Mouse (Mus musculus) activated CD4-positive, CD25-positive, alpha-beta regulatory T cell, adult 4 months (primary cell): ENCODE data around the gene Cldn16. TPM values are rescaled to one million over a fixed set of nuclear protein-coding genes. Genes with fewer than 3 reads are reported as not detected.
"Not testable (repeated sequence)": the region's sequence is repeated elsewhere in the genome, so short reads cannot be mapped to it uniquely, and the experiment has no call there.

ENCODE experiments used
- ATAC-seq: one replicate; pipeline ENCODE4 v1.8.0; 2017
- polyA plus RNA-seq, 2 experiments: library from polyadenylated mRNA; unstranded; fragments of 100-300 nt; shearing (Covaris generic); gene quantifications; one replicate each; pipeline ENCODE4 v1.2.1; 2017

Cldn16 gene
- not detected for polyA plus RNA-seq

- no peak for ATAC-seq
Observed at GRCm38 (mm10) chr16:26462835-26463234, at the start of gene Cldn16. Cldn16 (plus strand) TSS chr16:26463135.

- no peak for ATAC-seq
Observed at GRCm38 (mm10) chr16:26418616-26419015, 44.3 kb upstream of the Cldn16 start.

GRCm38 (mm10) chr16:26422078-26422477 lies 40.9 kb upstream of the Cldn16 start:
- ATAC-seq, result no peak

- no peak for ATAC-seq
Observed at GRCm38 (mm10) chr16:26430246-26430645, 32.7 kb upstream of the Cldn16 start.

- no peak for ATAC-seq
Observed at GRCm38 (mm10) chr16:26433486-26433885, 29.4 kb upstream of the Cldn16 start.

GRCm38 (mm10) chr16:26440031-26440430 lies 22.9 kb upstream of the Cldn16 start:
- ATAC-seq, result no peak

- ATAC-seq, result no peak
Observed at GRCm38 (mm10) chr16:26441156-26441555, 21.8 kb upstream of the Cldn16 start.

GRCm38 (mm10) chr16:26444843-26445242 lies 18.1 kb upstream of the Cldn16 start:
- no peak for ATAC-seq

- ATAC-seq, result no peak
Observed at GRCm38 (mm10) chr16:26447594-26447993, 15.3 kb upstream of the Cldn16 start.

GRCm38 (mm10) chr16:26454163-26454562 lies 8.8 kb upstream of the Cldn16 start:
- no peak for ATAC-seq

GRCm38 (mm10) chr16:26456182-26456581 lies 6.8 kb upstream of the Cldn16 start:
- no peak for ATAC-seq

- ATAC-seq, result no peak
Observed at GRCm38 (mm10) chr16:26466535-26466934, 3.6 kb downstream of the Cldn16 start.

GRCm38 (mm10) chr16:26471254-26471653 lies 8.3 kb downstream of the Cldn16 start:
- no peak for ATAC-seq

- ATAC-seq, result no peak
Observed at GRCm38 (mm10) chr16:26495721-26496120, 32.8 kb downstream of the Cldn16 start.

- ATAC-seq, result not testable (repeated sequence)
Observed at GRCm38 (mm10) chr16:26499705-26500104, 36.8 kb downstream of the Cldn16 start.

- ATAC-seq, result no peak
Observed at GRCm38 (mm10) chr16:26500738-26501137, 37.8 kb downstream of the Cldn16 start.

GRCm38 (mm10) chr16:26504961-26505360 lies 42.0 kb downstream of the Cldn16 start:
- no peak for ATAC-seq

- no peak for ATAC-seq
Observed at GRCm38 (mm10) chr16:26519596-26519995, 56.7 kb downstream of the Cldn16 start.

- ATAC-seq, result no peak
Observed at GRCm38 (mm10) chr16:26525832-26526231, 62.9 kb downstream of the Cldn16 start.

- no peak for ATAC-seq
Observed at GRCm38 (mm10) chr16:26526669-26527068, 63.7 kb downstream of the Cldn16 start, which contains the start of gene Tmem207. Tmem207 (minus strand) TSS chr16:26526769.

- ATAC-seq, result no peak
Observed at GRCm38 (mm10) chr16:26527931-26528666, 65.2 kb downstream of the Cldn16 start.

- ATAC-seq, result no peak
Observed at GRCm38 (mm10) chr16:26530451-26530850, 67.5 kb downstream of the Cldn16 start.

- ATAC-seq, result no peak
Observed at GRCm38 (mm10) chr16:26532287-26532686, 69.4 kb downstream of the Cldn16 start.
